Mouse (Mus musculus) left cerebral cortex, adult 18-20 months (tissue): Measurements from ENCODE around the gene Aunip. TPM values are rescaled to one million over a fixed set of nuclear protein-coding genes. Genes with fewer than 3 reads are reported as not detected.
"Not testable (repeated sequence)": the region's sequence is repeated elsewhere in the genome, so short reads cannot be mapped to it uniquely, and the experiment has no call there.

ENCODE experiments used
- DNase-seq, 2 experiments: peaks; one replicate each; pipeline ENCODE4 v3.0.0; 2021 to 2022; ENCODE audit warnings: low spot score in 2 of 2, mixed read lengths in 1 of 2
- total RNA-seq, 2 experiments: library from RNA; stranded (reverse); gene quantifications; 2 replicates each; pipeline ENCODE4 v1.2.3; 2021

Gene Aunip
- total RNA-seq, 2 experiments from 2014 or later, result 0.54 TPM; not detected in 1

DNA sequence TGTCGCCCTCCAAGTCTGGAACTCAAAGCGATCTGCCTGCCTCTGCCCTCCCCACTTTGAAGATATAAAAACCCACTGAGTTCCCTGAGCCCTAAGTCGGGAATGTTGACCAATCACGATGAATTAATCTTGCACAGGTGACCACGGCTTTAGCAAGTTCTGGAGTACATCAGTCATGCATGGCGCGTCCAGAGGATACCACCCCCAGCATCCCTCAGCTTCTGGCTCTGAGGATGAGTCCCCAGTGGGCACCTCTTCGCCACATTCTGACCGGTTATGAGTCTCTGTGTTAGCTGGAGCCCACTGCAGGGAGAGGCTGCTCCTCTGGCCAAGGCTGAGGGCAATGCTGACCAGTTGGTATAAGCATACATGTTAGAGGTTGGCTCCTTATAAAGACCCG, 26.6 kb upstream of the Aunip start:
- peak in 1 of 2 experiments; percentile 24 for DNase-seq

DNA sequence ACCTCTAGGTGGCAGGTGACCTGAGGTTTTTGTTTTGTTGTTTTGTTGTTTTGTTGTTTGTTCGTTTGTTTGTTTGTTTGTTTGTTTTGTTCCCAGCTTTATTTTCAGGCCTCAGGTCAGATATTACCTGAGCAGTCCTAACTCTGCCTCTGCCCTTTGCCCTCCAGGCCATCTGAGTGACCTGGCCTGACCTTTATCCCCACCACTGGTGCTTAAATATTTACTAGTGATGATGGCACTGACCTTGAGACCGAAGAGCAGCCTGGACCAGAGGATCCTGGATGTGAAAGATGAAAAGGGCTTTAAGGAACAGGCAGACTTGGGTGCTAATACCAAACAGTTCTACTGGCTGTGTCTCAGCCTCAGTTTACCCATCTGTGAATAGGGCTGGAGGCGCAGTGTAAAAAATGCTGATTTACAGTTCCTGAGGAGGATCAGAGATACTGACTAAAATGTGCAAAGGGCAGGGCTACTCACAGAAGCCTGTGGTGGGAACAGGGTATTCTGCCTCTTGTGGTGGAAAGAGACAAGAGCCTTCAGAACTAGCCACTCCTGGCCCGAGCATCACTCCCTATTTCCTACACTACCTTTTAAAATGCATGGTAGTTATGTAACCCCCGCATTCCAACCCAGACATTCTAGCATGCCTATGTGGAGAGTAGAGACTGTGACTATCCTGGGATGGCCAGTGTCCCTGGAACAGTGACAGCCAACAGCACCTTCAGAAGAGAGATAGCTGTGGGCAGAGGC, 25.5 kb upstream of the Aunip start:
- DNase-seq, result no peak

DNA sequence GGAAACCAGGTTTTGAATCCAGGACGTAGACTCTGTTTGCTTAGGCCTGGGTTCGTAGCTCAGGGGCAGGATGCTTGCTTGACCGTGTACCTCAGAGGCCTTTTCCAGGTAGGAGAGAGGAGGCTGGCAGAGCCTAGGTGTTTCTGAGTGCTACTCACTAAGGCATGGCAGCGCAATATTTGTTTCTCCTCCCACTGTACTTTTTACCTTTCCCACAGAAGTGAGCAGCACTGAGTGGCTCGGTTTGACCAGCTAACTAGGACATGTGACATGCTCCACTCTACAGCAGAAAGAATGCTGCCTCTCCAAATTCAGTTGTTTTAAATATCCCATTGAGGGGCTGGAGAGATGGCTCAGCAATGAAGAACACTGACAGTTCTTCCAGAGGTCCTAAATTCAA, 22.6 kb upstream of the Aunip start:
- DNase-seq, result no peak

DNA sequence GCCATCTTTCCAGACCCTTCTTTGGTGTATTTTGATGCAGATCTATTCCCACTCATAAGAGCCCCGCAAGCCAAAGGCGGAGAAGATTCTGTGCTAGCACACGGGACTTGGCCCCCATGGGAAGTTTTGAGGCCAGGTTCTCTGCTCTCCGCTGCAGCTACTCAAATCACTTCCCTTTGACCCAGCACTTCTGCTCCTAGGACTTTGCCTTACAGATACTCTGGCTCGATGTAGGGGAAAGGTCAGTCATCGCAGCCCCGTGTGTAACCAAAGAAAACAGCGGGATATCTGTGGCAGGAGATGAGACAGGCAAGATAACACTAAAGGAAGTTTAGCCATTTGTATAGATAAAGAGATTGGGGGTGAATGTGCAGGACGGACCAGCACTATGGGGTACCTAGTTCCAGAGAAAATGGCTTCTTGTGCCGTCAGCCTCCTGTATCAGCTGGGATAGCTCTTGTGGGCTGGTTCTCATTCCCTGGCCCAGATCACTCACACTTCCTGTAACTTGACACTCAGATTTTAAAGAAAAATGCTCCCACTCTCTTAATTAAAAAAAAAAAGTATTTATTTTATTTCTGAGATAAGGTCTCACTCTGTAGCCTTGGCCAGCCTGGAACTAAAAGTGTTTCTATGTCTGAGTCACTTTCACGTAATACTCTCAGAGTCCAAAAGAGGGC, 20.7 kb upstream of the Aunip start:
- no peak for DNase-seq

DNA sequence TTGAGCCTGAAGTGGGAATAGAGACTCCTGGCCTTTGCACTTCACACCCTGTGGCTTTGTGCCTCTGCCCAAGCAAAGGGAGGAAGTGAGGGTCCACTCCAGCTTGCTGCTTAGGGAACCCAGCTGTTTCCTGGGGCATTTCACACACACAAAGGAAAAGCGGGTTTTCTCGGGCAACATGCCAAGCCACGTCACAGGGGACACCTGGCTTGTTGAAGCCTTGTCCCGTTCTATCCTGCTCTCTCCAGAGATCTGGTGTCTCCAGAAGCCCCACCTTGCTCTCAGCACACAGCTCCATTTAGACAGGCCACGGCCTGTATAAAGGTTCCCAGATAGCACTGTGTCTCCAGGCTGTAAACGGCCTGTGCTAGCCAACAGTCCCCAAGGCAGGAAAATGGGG, 19.1 kb upstream of the Aunip start:
- DNase-seq, result no peak

DNA sequence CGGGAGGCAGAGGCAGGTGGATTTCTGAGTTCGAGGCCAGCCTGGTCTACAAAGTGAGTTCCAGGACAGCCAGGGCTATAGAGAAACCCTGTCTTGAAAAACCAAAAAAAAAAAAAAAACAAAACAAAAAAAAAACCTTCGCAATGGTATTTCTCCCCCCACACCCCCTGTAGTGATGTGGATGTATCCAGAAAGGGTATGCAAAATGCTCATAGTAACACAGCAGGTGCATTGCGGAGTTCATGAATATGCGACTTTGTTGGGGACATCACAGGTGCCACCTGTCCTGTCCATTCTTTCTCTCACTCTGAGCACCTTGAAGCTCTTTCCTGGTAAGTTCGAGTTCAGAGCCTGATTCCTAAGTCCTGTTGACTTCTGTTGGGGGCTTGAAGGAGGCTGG, 16.6 kb upstream of the Aunip start:
- not testable (repeated sequence) for DNase-seq

DNA sequence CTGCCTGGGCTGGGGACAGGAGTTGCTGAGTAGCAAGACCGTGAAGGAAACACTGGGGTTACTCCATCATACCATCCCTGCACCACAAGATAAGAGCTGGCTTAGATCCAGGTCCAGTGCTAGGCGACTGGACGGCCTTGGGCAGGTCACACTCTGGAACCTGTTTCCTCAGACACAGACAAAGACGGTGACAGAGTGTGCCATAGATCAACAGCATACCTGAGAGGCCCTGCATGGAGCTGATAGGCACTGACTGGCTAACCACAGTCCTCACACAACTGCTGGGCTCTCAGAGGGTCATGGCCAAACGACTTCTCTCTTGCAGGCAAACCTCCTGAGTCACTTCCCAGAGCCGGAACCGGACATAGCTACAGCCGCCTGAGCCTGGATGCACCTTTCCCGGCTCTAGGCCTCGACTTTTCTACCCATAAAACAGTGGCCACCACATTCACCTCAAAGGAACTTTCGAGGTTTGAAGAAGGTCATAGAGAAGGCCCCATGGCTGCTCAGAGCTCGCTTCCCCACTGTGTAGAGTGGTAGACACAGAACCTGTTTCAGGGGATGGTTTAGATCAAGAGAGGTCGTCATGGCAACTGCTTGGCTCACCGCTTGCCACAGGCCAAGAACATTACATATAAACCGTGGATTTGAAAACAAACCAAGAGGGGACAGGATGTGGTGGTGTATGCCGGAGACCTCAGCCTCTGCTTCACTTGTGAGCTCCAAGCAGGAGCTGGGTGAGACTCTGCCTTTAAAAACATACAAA, 15.8 kb upstream of the Aunip start:
- no peak for DNase-seq

DNA sequence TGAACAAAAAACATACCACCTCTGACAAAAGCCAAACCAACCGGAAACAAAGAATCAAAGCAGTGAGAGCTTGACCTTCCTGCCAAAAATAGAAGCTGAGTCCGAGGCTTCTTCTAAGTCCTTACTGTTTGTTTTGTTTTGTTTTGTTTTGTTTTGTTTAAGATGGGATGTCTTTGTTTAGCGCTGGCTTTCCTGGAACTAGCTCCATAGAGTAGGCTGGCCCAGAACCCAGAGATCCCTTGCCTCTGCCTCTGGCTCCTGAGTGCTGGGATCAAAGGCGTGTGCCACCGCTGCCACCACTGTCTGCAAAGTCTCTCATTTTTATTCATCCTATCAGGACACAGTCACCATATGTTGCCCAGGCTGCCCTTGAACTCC, 15.3 kb upstream of the Aunip start:
- no peak for DNase-seq

DNA sequence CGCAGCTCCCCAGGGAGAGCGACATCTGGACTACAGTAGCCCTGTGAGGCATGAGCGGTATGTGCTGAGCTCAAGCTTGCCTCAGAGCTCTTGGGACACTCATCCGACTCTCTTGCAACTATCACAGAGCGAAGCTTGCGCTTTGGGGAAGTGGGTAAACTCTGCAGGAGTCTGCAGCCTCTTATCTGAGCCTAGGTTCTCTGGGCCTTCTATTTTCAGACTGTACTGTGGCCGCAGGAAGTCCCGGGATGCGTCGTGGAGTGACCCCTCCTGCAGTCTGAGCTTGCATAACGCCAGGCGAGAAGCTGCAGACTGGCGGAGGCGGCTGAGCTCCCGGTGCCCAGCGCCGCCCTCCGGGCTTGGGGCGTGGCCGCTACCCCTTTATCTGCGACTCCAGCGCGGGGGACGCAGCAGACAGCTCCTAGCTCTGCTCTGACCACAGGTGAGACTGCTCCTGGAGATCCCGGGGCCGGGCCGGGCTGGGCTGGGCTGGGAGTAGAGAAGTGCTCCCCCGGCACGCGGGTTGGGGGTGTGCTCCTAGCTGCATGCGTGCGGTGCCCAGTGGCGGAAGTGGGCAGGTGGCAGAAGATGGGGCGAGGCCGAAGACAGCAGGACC, 14.1 kb upstream of the Aunip start, which contains the start of gene Paqr7:
Paqr7 (plus strand) TSS at position 103 of the 616 bp plus-strand sequence.
- DNase-seq, result peak; percentile 75 to 86

DNA sequence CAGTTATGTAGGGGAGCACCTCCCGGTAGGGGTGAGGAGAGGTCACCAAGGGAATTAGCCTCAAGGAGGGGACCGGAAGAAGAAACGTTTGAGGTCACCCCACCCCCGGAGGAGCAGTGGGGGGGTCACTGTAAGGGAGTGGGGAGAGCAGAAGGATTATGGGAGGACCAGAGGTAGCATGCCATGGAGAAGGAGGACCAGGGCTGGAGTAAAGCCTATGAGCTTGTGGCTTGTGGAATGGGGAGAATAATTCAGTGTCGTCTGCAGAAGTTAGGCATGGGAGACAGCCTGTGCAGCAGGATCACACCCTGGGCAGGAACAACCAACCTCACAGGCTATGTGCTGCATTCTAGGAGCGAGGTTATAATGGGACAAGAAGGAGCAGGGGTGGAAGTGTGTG, 13.6 kb upstream of the Aunip start:
- no peak for DNase-seq

DNA sequence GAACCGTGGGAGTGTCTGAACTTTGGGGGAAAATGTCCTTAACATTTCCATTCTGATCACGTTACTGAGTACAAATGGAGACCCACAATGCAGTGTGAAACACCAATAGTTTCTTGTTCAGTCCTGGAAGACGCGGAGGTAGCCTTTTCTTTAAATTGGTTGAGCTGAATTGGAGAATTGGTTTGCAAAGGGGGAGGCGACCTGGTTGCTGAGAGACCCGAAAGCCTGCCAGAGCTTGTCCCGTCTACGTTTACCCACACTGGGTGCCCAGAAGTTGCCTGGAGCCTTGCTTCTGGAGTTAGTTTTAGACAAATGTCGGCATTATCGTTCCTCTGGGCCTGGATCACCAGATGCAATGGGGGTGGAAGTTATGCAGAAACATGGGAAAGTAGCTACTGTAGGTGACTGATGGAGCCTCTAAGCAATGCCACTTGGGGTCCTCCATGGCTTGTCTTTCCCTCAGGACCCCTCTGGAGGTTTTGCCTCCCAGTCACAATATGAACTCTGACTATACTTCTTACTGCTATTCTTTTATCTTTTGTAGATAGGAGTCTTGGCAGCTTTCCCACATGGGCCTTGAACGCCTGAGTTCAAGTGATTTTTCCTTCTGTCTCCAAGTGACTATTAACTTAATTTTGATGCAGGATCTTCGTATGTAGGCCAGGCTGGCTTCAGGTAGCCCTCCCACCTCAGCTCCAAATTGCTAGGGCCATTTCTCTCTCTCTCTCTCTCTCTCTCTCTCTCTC, 12.6 kb upstream of the Aunip start:
- DNase-seq, result peak in 1 of 2 experiments; percentile 40

DNA sequence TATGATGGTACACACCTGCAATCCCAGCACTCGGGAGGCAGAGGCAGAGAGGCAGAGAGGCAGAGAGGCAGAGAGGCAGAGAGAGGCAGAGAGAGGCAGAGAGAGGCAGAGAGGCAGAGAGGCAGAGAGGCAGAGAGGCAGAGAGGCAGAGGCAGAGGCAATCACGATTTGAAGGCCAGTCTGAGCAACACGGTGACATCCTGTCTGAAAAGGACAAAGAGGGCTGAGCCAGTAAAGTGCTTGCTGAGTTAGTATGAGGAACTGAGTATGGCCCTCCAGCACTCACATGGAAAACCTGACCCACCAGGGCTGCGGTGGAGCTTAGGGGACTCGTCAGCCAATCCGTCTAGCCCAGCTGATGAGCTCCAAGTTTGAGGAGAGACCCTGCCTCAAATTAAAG, 11.8 kb upstream of the Aunip start:
- DNase-seq, result not testable (repeated sequence)

DNA sequence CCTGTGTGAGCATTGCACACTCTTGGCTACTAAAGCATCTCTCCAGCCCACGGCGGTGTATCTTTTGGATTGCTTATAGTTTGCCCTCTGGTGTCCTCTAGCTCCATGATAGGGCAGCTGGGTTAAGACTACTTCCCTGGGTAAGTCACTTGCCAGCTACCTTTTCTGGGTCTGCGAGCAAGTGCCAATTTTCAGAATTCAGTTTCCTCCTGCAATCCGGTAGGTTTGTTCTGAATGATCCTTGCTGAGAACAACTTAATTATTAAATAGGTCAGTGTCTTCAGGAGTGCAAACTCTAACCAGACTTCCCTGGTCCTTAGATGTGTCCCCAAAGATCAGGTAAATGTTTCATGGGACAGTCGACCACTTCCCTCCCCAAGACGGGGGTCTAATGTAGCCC, 9.7 kb upstream of the Aunip start:
- no peak for DNase-seq

DNA sequence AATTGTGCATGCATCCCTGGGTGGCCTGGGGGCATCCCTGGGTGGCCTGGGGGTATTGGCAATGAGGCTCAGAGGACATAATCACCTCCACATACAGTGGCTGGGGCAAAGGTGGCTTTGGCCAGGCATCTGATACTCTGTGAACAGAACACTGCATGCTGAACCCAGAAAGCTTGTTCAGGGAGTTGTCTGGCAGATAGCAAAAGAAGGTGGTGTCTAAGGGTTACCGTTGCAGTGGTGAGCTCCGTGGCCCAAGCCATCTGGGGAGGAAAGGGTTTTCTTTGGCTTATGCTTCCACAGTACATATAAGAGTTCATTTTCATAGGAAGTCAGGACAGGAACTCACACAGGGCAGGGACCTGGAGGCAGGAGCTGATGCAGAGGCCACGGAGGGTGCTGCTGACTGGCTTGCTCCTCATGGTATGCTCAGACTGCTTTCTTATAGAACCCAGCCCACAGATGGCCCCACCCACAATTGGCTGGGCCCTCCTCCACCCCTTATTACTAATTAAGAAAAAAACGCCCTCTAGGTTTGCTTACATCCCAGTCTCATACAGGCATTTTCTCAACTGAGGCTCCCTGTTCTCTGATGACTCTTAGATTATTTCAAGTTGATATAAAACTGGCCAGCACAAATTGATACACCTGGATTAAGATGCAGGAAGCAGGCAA, 7.0 kb upstream of the Aunip start:
- no peak for DNase-seq

DNA sequence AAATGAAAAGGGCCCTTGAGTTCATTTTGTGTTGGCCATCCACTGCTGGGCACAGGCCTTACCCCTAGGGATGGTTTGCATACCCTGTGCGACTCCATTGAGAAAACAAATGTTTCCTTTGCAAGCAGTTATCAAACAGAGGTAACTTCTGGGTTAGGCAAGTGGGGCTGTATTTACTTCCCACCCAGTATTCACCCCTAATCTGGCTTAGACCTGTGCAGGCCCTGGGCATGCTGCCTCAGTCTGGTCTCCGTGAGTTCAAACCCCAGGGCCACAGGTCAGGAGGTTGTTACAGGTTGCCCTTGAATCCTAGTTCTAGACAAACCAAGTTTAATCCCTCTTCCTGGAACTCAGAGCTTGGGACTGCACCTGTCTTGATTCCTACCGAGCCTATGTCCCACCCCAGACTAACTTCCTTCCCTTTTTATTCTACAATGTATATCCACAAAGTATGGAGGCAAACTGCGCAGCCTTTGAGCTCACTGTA, 5.5 kb upstream of the Aunip start:
- DNase-seq, result no peak

DNA sequence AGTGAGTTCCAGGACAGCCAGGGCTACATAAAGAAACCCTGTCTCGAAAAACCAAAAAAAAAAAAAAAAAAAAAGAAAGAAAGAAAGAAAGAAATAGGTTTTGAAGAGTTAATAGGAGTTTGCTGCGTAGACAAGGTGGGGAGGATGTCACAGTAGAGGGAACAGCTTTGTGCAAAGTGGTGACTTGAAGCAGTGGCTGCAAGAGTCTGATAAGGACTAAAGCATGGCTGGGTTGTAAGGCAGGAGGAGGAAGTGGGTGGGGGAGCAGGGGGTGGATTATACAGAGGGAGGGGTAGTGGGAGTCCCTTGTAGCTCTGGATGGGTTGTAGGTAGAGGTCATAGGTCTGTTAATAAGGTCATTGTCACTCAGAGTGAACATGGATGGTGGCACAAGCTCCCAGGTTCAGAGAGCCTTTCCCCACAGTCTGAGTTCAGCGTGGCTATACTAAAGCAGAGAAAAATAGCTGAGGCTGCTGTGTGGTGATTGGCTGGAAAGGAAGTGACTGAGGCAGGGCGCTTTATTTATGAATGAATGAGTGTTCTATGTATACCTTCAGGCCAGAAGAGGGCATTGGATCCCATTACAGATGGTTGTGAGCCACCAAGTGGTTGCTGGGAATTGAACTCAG, 4.7 kb upstream of the Aunip start:
- DNase-seq, result no peak

DNA sequence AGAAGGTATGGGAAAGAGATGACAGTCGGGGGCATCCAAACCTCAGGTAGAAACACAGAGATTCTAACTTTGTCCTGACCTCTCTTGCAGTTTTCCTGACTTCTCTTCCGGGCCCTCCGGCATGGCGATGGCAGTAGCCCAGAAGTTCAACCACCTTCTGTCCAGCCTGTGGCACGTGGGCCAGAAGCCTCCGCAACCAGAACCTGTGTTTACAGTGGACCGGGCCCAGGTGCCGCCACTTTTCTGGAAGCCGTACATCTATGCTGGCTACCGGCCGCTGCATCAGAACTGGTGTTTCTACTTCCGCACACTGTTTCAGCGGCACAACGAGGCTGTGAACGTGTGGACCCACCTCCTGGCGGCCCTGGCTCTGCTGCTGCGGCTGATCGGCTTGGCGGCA, 4.1 kb upstream of the Aunip start:
- no peak for DNase-seq

DNA sequence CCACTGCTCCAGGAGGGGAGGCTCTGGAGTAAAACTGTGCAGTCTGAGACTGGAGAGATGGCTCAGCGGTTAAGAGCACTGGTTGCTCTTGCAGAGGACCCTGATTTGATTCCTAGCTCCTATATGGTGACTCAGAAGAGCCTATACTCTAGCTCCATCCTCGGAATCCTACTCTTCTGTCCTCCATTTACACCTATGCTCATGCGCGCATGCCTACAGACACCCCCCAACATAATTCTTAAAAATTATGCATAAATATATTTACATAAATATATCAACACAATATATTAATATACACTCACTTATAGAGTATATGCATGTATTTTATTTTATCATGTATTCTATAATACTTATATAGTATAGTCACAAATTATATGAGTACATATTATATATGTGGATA, 403 bp upstream of the Aunip start:
- DNase-seq, result no peak

DNA sequence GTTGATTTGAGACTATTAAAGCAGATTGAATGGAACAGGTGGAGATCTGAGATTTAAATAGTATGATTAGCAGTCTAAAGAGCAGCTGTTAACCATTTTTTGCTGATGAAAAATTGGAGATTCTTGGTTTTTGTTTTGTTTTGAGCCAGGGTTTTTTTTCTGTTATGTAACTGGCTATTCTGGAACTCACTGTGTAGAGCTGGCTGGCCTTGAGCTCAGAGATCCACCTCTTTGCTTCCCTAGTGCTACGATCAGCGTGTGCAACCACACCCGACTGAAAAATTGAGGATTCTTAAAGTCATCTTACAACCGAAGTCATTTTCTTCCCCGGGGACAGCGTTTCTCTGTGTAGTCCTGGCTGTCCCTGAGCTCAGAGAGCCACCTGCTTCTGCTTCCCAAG, 931 bp downstream of the Aunip start:
- DNase-seq, result no peak

DNA sequence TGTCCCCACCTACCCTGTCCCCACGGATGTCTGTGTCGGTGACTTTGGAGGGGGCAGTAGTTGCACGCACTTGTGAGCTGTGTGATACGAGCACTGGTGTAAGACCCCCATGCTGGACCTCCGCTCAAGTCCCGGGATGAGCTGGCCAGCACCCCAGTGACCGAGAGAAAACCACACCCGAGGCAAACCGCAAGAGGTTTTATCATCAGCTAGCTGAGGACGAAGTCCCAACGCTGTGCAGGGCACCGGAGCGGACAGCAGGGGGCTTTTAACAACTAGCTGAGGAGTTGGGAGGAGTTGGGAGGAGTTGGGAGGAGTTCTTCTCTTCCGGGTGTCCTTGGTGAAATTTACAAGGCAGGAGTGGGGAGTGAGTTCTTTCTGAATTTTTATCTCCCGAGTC, 2.0 kb downstream of the Aunip start:
- peak; percentile 39 to 47 for DNase-seq
